Mouse (Mus musculus): ENCODE measurements around the gene Rps2.

Gene Rps2

GRCm38 (mm10) chr17:24732233-24732935 is 14.5 kb downstream of the Rps2 start:
- DNase-seq (ENCODE audit: low read depth, low spot score) = no peak

- no peak for DNase-seq (ENCODE audit: low read depth, low spot score)
These were observed 15.6 kb downstream of the Rps2 start for GRCm38 (mm10) chr17:24733434-24734050.

- no peak for DNase-seq (ENCODE audit: low read depth, low spot score)
These were observed 16.6 kb downstream of the Rps2 start for GRCm38 (mm10) chr17:24734513-24734912.

GRCm38 (mm10) chr17:24735446-24735845 is 17.5 kb downstream of the Rps2 start:
- no peak for DNase-seq (ENCODE audit: low read depth, low spot score)

- DNase-seq (ENCODE audit: low read depth, low spot score) = peak; percentile 89
These were observed 18.6 kb downstream of the Rps2 start, which contains the start of gene Msrb1 for GRCm38 (mm10) chr17:24736330-24737051. Msrb1 (plus strand) TSS chr17:24736642.

GRCm38 (mm10) chr17:24737135-24737810 is 19.4 kb downstream of the Rps2 start:
- DNase-seq (ENCODE audit: low read depth, low spot score) = no peak

- no peak for DNase-seq (ENCODE audit: low read depth, low spot score)
These were observed 20.3 kb downstream of the Rps2 start for GRCm38 (mm10) chr17:24738238-24738637.

GRCm38 (mm10) chr17:24739926-24740325 is 22.0 kb downstream of the Rps2 start:
- DNase-seq (ENCODE audit: low read depth, low spot score) = no peak

- DNase-seq (ENCODE audit: low read depth, low spot score) = no peak
These were observed 24.4 kb downstream of the Rps2 start for GRCm38 (mm10) chr17:24742307-24742706.

- no peak for DNase-seq (ENCODE audit: low read depth, low spot score)
These were observed 26.0 kb downstream of the Rps2 start for GRCm38 (mm10) chr17:24743896-24744295.

GRCm38 (mm10) chr17:24744381-24744780 is 26.5 kb downstream of the Rps2 start:
- no peak for DNase-seq (ENCODE audit: low read depth, low spot score)

- DNase-seq (ENCODE audit: low read depth, low spot score) = peak; percentile 60
These were observed 27.9 kb downstream of the Rps2 start for GRCm38 (mm10) chr17:24745526-24746497.

GRCm38 (mm10) chr17:24746986-24747385 is 29.1 kb downstream of the Rps2 start:
- DNase-seq (ENCODE audit: low read depth, low spot score) = no peak

- no peak for DNase-seq (ENCODE audit: low read depth, low spot score)
These were observed 33.6 kb downstream of the Rps2 start for GRCm38 (mm10) chr17:24751528-24751927.

GRCm38 (mm10) chr17:24752415-24753394 is 34.8 kb downstream of the Rps2 start, which contains the start of gene Hs3st6:
Hs3st6 (plus strand) TSS chr17:24752988.
- DNase-seq (ENCODE audit: low read depth, low spot score) = no peak

- no peak for DNase-seq (ENCODE audit: low read depth, low spot score)
These were observed 39.5 kb downstream of the Rps2 start for GRCm38 (mm10) chr17:24757394-24757793.

GRCm38 (mm10) chr17:24761121-24761520 is 43.2 kb downstream of the Rps2 start:
- no peak for DNase-seq (ENCODE audit: low read depth, low spot score)

GRCm38 (mm10) chr17:24765016-24765905 is 47.3 kb downstream of the Rps2 start:
- DNase-seq (ENCODE audit: low read depth, low spot score) = no peak

Data from brain, embryonic 18.5 days (tissue).